Mouse (Mus musculus): Measurements from ENCODE around the gene Trpc3.
A peak's percentile ranks its signal among the peaks of the same experiment; 100 is the strongest.

Gene Trpc3

GRCm38 (mm10) chr3:36605894-36606783, 83.8 kb downstream of the Trpc3 start:
- no peak for DNase-seq (ENCODE audit: low read depth, low spot score)

GRCm38 (mm10) chr3:36599773-36600172, 90.2 kb downstream of the Trpc3 start:
- peak; percentile 12 for DNase-seq (ENCODE audit: low read depth, low spot score)

- DNase-seq (ENCODE audit: low read depth, low spot score), result no peak
These were observed 91.2 kb downstream of the Trpc3 start for GRCm38 (mm10) chr3:36598811-36599210.

DNA sequence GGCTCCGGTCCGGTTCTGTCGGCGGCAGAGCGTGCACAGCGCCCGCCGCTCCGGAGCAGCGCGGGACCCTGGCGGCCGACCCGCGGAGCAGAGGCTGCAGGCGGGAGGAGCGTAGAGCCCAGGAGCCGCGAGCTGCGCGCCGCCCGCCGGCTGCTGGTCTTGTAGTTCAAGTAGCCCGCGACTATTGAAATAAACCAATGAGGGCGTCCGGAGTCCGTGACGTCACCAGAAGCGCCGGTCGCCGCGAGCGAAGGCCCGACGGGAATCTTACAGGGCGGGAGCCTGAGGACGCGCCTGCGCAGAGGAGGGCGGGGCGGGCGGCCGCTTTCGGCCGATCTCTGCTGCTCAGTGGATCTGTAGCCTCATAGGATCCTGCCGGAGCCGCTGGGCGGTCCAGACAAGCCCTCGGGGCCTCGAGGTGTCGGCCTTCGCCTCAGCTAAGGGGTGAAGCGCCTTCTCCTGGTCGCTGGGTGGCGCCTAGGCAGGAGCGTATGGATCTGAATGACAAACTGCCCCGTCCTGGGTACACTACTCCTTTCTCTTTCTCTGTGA, 118.1 kb downstream of the Trpc3 start, which contains the start of gene Ccna2:
Ccna2 (minus strand) TSS at position 324 of the 552 bp plus-strand sequence.
- DNase-seq (ENCODE audit: low read depth, low spot score), result peak; percentile 99

GRCm38 (mm10) chr3:36571361-36571826, 118.6 kb downstream of the Trpc3 start:
- DNase-seq (ENCODE audit: low read depth, low spot score), result no peak
